ENCODE assay signal across 8 mouse cellular contexts in genomic region chr11:115536856-115537568, GRCm38 (mm10). TPM values are rescaled to one million over a fixed set of nuclear protein-coding genes. Genes with fewer than 3 reads are reported as not detected.
DNase-seq lines count a peak whose midpoint lies in the region; ATAC-seq and TF ChIP-seq lines count a peak whose summit lies in the region.

No protein-coding gene starts in this region.

- TF ChIP-seq POLR2A in kidney, adult 2 months (IDR thresholded peaks at IDR 0.05; ENCODE audit: low read depth, low read length) = no peak
- TF ChIP-seq POLR2A in bone marrow, adult 2 months (IDR thresholded peaks at IDR 0.05; ENCODE audit: borderline replicate concordance, control insufficient read depth, low read depth, low read length) = no peak

- peak overlapping the region; percentile 70; the same call in 1 of the 2 replicates for H3K27ac ChIP-seq in kidney, adult 2 months (ENCODE audit: insufficient read depth, low read depth, low read length)
- H3K27ac ChIP-seq in bone marrow, adult 2 months (ENCODE audit: control insufficient read depth, insufficient read depth, low read depth, low read length, poor library complexity) = peak overlapping the region; percentile 99
- H3K27ac ChIP-seq in hindbrain, embryonic 16.5 days (ENCODE audit: low read depth, low read length) = peak overlapping the region; percentile 99
- peak overlapping the region; percentile 100 for H3K27ac ChIP-seq in midbrain, embryonic 15.5 days

- WGBS in kidney, adult 2 months = 71% methylated on average over 10 of the region's 10 CpGs
- whole genome bisulfite sequencing in bone marrow, adult 2 months = 68% methylated on average over 10 of the region's 10 CpGs
- WGBS in hindbrain, embryonic 16.5 days = 74% methylated on average over 10 of the region's 10 CpGs
- 79% methylated on average over 10 of the region's 10 CpGs for WGBS in midbrain, embryonic 15.5 days

- no peak for ATAC-seq in hindbrain, embryonic 16.5 days
- ATAC-seq in midbrain, embryonic 15.5 days (replicated peaks) = 0 out of 2 replicates have a peak, but pooled peaks have one; percentile 19

- no peak for DNase-seq in kidney, adult 2 months
- no peak for DNase-seq in kidney, adult 9 months
- peak; percentile 42 for DNase-seq in CD4-positive helper T cell, adult 2 months (ENCODE audit: low read depth, low spot score)
- DNase-seq in urinary bladder, postnatal 36 days (ENCODE audit: low spot score in 2 of 2) = no peak
- DNase-seq in gastrocnemius, postnatal 10 days = no peak

- no peak overlapping the region for H3K4me3 ChIP-seq in kidney, adult 2 months (ENCODE audit: insufficient read depth, low read depth, low read length)
- H3K4me3 ChIP-seq in bone marrow, adult 2 months (replicated peaks; ENCODE audit: control insufficient read depth, low read depth, low read length) = no peak overlapping the region
- H3K4me3 ChIP-seq in hindbrain, embryonic 16.5 days (ENCODE audit: low read length) = peak overlapping the region; percentile 84
- peak overlapping the region; percentile 97 for H3K4me3 ChIP-seq in midbrain, embryonic 15.5 days

- H3K4me2 ChIP-seq in hindbrain, embryonic 16.5 days (ENCODE audit: low read length) = peak overlapping the region; percentile 65
- H3K4me2 ChIP-seq in midbrain, embryonic 15.5 days = peak overlapping the region; percentile 73

- peaks cover 1% of the 10 kb centered on the region for H3K36me3 ChIP-seq in kidney, adult 2 months (ENCODE audit: control insufficient read depth, insufficient read depth, low read length)
- H3K36me3 ChIP-seq in hindbrain, embryonic 16.5 days (ENCODE audit: control insufficient read depth, insufficient read depth, low read length) = peaks cover 11% of the 10 kb centered on the region
- peaks cover under 1% of the 10 kb centered on the region; the same call in 1 of the 2 replicates for H3K36me3 ChIP-seq in midbrain, embryonic 15.5 days (replicated peaks)

- H3K9me3 ChIP-seq in hindbrain, embryonic 16.5 days (ENCODE audit: control insufficient read depth, low read length) = no peaks in the 10 kb centered on the region
- no peaks in the 10 kb centered on the region for H3K9me3 ChIP-seq in midbrain, embryonic 15.5 days

- H3K9ac ChIP-seq in hindbrain, embryonic 16.5 days (ENCODE audit: low read depth, low read length) = peak overlapping the region; percentile 57
- H3K9ac ChIP-seq in midbrain, embryonic 15.5 days = no peak overlapping the region

- no peaks in the 10 kb centered on the region for H3K27me3 ChIP-seq in kidney, adult 2 months (replicated peaks; ENCODE audit: control insufficient read depth, insufficient read depth, low read length)
- no peaks in the 10 kb centered on the region for H3K27me3 ChIP-seq in hindbrain, embryonic 16.5 days (replicated peaks; ENCODE audit: control insufficient read depth, insufficient read depth, low read length)
- no peaks in the 10 kb centered on the region for H3K27me3 ChIP-seq in midbrain, embryonic 15.5 days (replicated peaks)

- H3K4me1 ChIP-seq in kidney, adult 2 months (ENCODE audit: control insufficient read depth, insufficient read depth, low read length) = peaks cover 7% of the 10 kb centered on the region; the same call in 1 of the 2 replicates
- H3K4me1 ChIP-seq in bone marrow, adult 2 months (ENCODE audit: control insufficient read depth, insufficient read depth, low read length) = peaks cover 1% of the 10 kb centered on the region; the same call in 1 of the 2 replicates
- H3K4me1 ChIP-seq in hindbrain, embryonic 16.5 days (ENCODE audit: control insufficient read depth, insufficient read depth, low read depth, low read length) = peaks cover 13% of the 10 kb centered on the region
- peaks cover 24% of the 10 kb centered on the region for H3K4me1 ChIP-seq in midbrain, embryonic 15.5 days

- no peak for TF ChIP-seq CTCF in kidney, adult 2 months (conservative IDR thresholded peaks at IDR 0.05; ENCODE audit: insufficient read depth, insufficient read length, low read depth, low read length)
- TF ChIP-seq CTCF in bone marrow, adult 2 months (IDR thresholded peaks at IDR 0.05; ENCODE audit: control insufficient read depth, insufficient read depth, low read length) = no peak

RNA-seq across cellular contexts. Expression of gene Sumo2, which starts 0.9 kb away (rescaled TPM):
- polyA plus RNA-seq in kidney, adult 2 months (2012; rRNA removed) = 48.4 and 85.2 TPM in 2 replicates
- 188 and 202 TPM in 2 replicates for polyA plus RNA-seq in bone marrow, adult 2 months (2011; ENCODE audit: insufficient read depth, insufficient read length, low replicate concordance, missing spikeins)
- 847 and 892 TPM in 2 replicates for polyA plus RNA-seq in hindbrain, embryonic 16.5 days (2015; fragmentation: Nextera tagmentation; extraction: Ambion mirVana)
- 990 and 1,015 TPM in 2 replicates for polyA plus RNA-seq in midbrain, embryonic 15.5 days (2015; fragmentation: Nextera tagmentation; extraction: Ambion mirVana)
- 100 to 1,000 TPM; 182 to 195 TPM for total RNA-seq in gastrocnemius, postnatal 10 days (2021)

RNA-seq across cellular contexts. Expression of gene Jpt1, which starts 22.8 kb away (rescaled TPM):
- 62.9 and 64.9 TPM in 2 replicates for polyA plus RNA-seq in kidney, adult 2 months (2012; rRNA removed)
- 106 and 149 TPM in 2 replicates for polyA plus RNA-seq in bone marrow, adult 2 months (2011; ENCODE audit: insufficient read depth, insufficient read length, low replicate concordance, missing spikeins)
- 1,336 TPM in 2 replicates for polyA plus RNA-seq in hindbrain, embryonic 16.5 days (2015; fragmentation: Nextera tagmentation; extraction: Ambion mirVana)
- 1,600 and 1,616 TPM in 2 replicates for polyA plus RNA-seq in midbrain, embryonic 15.5 days (2015; fragmentation: Nextera tagmentation; extraction: Ambion mirVana)
- total RNA-seq in gastrocnemius, postnatal 10 days (2021) = 100 to 1,000 TPM; 132 to 134 TPM

RNA-seq across cellular contexts. Expression of gene Nup85, which starts 27.2 kb away (rescaled TPM):
- 32.9 and 33.5 TPM in 2 replicates for polyA plus RNA-seq in kidney, adult 2 months (2012; rRNA removed)
- polyA plus RNA-seq in bone marrow, adult 2 months (2011; ENCODE audit: insufficient read depth, insufficient read length, low replicate concordance, missing spikeins) = 111 and 163 TPM in 2 replicates
- 97.5 and 107 TPM in 2 replicates for polyA plus RNA-seq in hindbrain, embryonic 16.5 days (2015; fragmentation: Nextera tagmentation; extraction: Ambion mirVana)
- polyA plus RNA-seq in midbrain, embryonic 15.5 days (2015; fragmentation: Nextera tagmentation; extraction: Ambion mirVana) = 106 and 118 TPM in 2 replicates
- 10 to 100 TPM; 23.5 to 33.2 TPM for total RNA-seq in gastrocnemius, postnatal 10 days (2021)

RNA-seq across cellular contexts. Expression of gene Nt5c, which starts 45.4 kb away (rescaled TPM):
- 47.6 and 50.5 TPM in 2 replicates for polyA plus RNA-seq in kidney, adult 2 months (2012; rRNA removed)
- polyA plus RNA-seq in bone marrow, adult 2 months (2011; ENCODE audit: insufficient read depth, insufficient read length, low replicate concordance, missing spikeins) = 47.5 and 56.4 TPM in 2 replicates
- polyA plus RNA-seq in hindbrain, embryonic 16.5 days (2015; fragmentation: Nextera tagmentation; extraction: Ambion mirVana) = 95.8 and 104 TPM in 2 replicates
- 98.4 and 108 TPM in 2 replicates for polyA plus RNA-seq in midbrain, embryonic 15.5 days (2015; fragmentation: Nextera tagmentation; extraction: Ambion mirVana)
- total RNA-seq in gastrocnemius, postnatal 10 days (2021) = 10 to 100 TPM; 17.3 to 19.0 TPM

Comparison
In these comparisons a context has a peak if more than half of its experiments do, and no peak if none do; other contexts are left out.
1. H3K4me3 ChIP-seq: peak in hindbrain, embryonic 16.5 days (single experiment) and midbrain, embryonic 15.5 days (single experiment); none in kidney, adult 2 months (single experiment) and bone marrow, adult 2 months (single experiment).
2. Peak in every context shown above with its lines, with median percentiles within 50 percentile points of each other: H3K27ac ChIP-seq.